Mouse (Mus musculus): ENCODE data around the gene Ccr3. TPM values are rescaled to one million over a fixed set of nuclear protein-coding genes. Genes with fewer than 3 reads are reported as not detected.
A peak's percentile ranks its signal among the peaks of the same experiment; 100 is the strongest.

Ccr3 gene
- polyA plus RNA-seq, 1 experiment from 2014 or later: 0.05 TPM

- no peak overlapping the region for H3K4me3 ChIP-seq (ENCODE audit: control insufficient read depth in 1 of 2, insufficient read depth in 1 of 2, low read depth in 1 of 2, low read length in 2 of 2)
- 69% methylated on average over 2 of the region's 2 CpGs for WGBS
- H3K4me2 ChIP-seq (ENCODE audit: low read length): no peak overlapping the region
- H3K27me3 ChIP-seq (ENCODE audit: control insufficient read depth, insufficient read depth, low read length): no peaks in the 10 kb centered on the region
- no peak overlapping the region for H3K9ac ChIP-seq (ENCODE audit: low read length)
- no peaks in the 10 kb centered on the region for H3K36me3 ChIP-seq (ENCODE audit: control insufficient read depth, insufficient read depth, low read length)
- H3K9me3 ChIP-seq (ENCODE audit: control insufficient read depth, low read length): no peaks in the 10 kb centered on the region
- H3K4me1 ChIP-seq (ENCODE audit: control insufficient read depth in 2 of 2, insufficient read depth in 2 of 2, low read length in 2 of 2): no peaks in the 10 kb centered on the region
- no peak overlapping the region for H3K27ac ChIP-seq (replicated peaks in 1 of 2; ENCODE audit: control insufficient read depth in 1 of 2, insufficient read depth in 1 of 2, low read depth in 2 of 2, low read length in 2 of 2)
- ATAC-seq (ENCODE audit: insufficient number of reproducible peaks, insufficient read depth, low FRiP score, low read depth): no peak
Measured at GRCm38 (mm10) chr9:124014985-124015652, 6.7 kb upstream of the Ccr3 start.

- Histone ChIP-seq H3K9me3 (ENCODE audit: control insufficient read depth, low read length) (no peaks in the 10 kb centered on the region), H3K4me3 (ENCODE audit: control insufficient read depth in 1 of 2, insufficient read depth in 1 of 2, low read depth in 1 of 2, low read length in 2 of 2) (no peak overlapping the region), H3K9ac (ENCODE audit: low read length) (no peak overlapping the region), H3K36me3 (ENCODE audit: control insufficient read depth, insufficient read depth, low read length) (no peaks in the 10 kb centered on the region), H3K4me1 (ENCODE audit: control insufficient read depth in 2 of 2, insufficient read depth in 2 of 2, low read length in 2 of 2) (no peaks in the 10 kb centered on the region), H3K4me2 (ENCODE audit: low read length) (no peak overlapping the region), H3K27ac (replicated peaks in 1 of 2; ENCODE audit: control insufficient read depth in 1 of 2, insufficient read depth in 1 of 2, low read depth in 2 of 2, low read length in 2 of 2) (no peak overlapping the region), H3K27me3 (ENCODE audit: control insufficient read depth, insufficient read depth, low read length) (no peaks in the 10 kb centered on the region)
- no peak for ATAC-seq (ENCODE audit: insufficient number of reproducible peaks, insufficient read depth, low FRiP score, low read depth)
- 58% methylated on average over 2 of the region's 2 CpGs for WGBS
Measured at GRCm38 (mm10) chr9:124016048-124016447, 5.7 kb upstream of the Ccr3 start.

DNA sequence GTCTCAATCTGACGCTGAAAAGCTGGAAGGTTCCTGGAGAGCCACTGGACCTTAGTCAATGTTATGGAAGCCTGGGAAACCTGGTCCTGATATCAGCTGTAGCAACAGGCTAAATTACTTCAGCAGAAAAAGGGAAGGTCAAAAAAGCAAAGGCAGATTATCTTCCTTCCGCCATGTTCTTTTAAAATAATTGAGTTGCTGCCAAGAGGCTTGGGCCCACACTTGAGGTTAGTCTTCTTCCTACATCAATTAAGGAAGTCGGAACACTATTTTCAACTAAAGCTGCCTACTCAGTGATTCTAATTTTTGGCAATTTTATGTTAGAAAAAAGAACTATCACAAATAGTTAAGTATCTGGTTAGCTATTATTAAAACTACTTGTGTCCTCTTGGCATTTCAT lies 1.9 kb upstream of the Ccr3 start:
- H3K4me1 ChIP-seq (ENCODE audit: control insufficient read depth in 2 of 2, insufficient read depth in 2 of 2, low read length in 2 of 2): no peaks in the 10 kb centered on the region
- no peaks in the 10 kb centered on the region for H3K27me3 ChIP-seq (ENCODE audit: control insufficient read depth, insufficient read depth, low read length)
- H3K4me3 ChIP-seq (ENCODE audit: control insufficient read depth in 1 of 2, insufficient read depth in 1 of 2, low read depth in 1 of 2, low read length in 2 of 2): no peak overlapping the region
- 72% methylated on average over 3 of the region's 3 CpGs for WGBS
- no peak overlapping the region for H3K9ac ChIP-seq (ENCODE audit: low read length)
- H3K4me2 ChIP-seq (ENCODE audit: low read length): no peak overlapping the region
- no peaks in the 10 kb centered on the region for H3K9me3 ChIP-seq (ENCODE audit: control insufficient read depth, low read length)
- ATAC-seq (ENCODE audit: insufficient number of reproducible peaks, insufficient read depth, low FRiP score, low read depth): no peak
- no peaks in the 10 kb centered on the region for H3K36me3 ChIP-seq (ENCODE audit: control insufficient read depth, insufficient read depth, low read length)
- H3K27ac ChIP-seq (replicated peaks in 1 of 2; ENCODE audit: control insufficient read depth in 1 of 2, insufficient read depth in 1 of 2, low read depth in 2 of 2, low read length in 2 of 2): no peak overlapping the region

DNA sequence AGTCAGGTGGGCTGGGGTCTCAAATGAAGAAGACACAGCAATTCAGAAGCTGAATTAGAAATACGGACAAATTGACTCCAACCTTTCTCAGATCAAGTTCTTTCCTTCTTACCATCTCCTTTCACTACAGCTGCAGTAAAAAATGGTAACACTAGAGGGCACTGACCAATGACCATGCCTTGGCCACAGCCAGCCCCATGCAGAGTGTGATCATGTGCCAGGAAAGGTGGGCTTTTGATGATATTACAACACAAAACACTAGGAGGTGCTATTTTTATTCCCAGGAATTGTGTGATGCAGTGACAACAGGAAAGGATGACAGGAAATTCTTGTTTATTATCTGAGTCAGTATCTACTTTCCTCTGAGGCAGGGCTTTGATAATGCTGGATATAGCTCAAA lies 11.6 kb downstream of the Ccr3 start:
- Histone ChIP-seq H3K4me2 (ENCODE audit: low read length) (no peak overlapping the region), H3K4me1 (ENCODE audit: control insufficient read depth in 2 of 2, insufficient read depth in 2 of 2, low read length in 2 of 2) (peaks cover 2 to 10% of the 10 kb centered on the region in 2 experiments; a peak in 2 of 4 replicates), H3K9ac (ENCODE audit: low read length) (no peak overlapping the region), H3K27me3 (ENCODE audit: control insufficient read depth, insufficient read depth, low read length) (no peaks in the 10 kb centered on the region), H3K36me3 (ENCODE audit: control insufficient read depth, insufficient read depth, low read length) (no peaks in the 10 kb centered on the region), H3K4me3 (ENCODE audit: control insufficient read depth in 1 of 2, insufficient read depth in 1 of 2, low read depth in 1 of 2, low read length in 2 of 2) (no peak overlapping the region), H3K27ac (replicated peaks in 1 of 2; ENCODE audit: control insufficient read depth in 1 of 2, insufficient read depth in 1 of 2, low read depth in 2 of 2, low read length in 2 of 2) (no peak overlapping the region), H3K9me3 (ENCODE audit: control insufficient read depth, low read length) (no peaks in the 10 kb centered on the region)
- WGBS: 60% methylated on average over 1 of the region's 1 CpGs
- no peak for ATAC-seq (ENCODE audit: insufficient number of reproducible peaks, insufficient read depth, low FRiP score, low read depth)

DNA sequence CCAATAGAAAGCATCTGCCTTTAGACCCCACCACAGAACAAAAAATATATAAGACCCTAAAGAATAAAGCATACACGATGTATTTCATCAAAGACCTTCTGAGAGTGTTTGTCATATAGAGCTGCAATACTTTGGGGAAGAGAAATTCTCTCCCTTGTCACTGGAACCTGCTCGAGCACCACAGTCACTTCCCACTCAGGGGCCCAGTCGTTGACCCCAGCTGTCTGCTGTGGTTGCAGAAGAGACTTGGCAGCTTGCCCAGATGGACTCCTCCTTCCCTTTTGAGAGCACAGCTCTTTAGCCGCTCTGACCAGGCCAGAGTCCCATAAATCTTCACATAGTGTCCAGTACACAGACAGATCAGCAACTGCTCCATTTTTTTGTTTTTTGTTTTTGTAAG lies 15.9 kb downstream of the Ccr3 start:
- Histone ChIP-seq H3K27me3 (ENCODE audit: control insufficient read depth, insufficient read depth, low read length) (no peaks in the 10 kb centered on the region), H3K4me2 (ENCODE audit: low read length) (no peak overlapping the region), H3K4me3 (ENCODE audit: control insufficient read depth in 1 of 2, insufficient read depth in 1 of 2, low read depth in 1 of 2, low read length in 2 of 2) (no peak overlapping the region), H3K4me1 (ENCODE audit: control insufficient read depth in 2 of 2, insufficient read depth in 2 of 2, low read length in 2 of 2) (peaks cover 2 to 10% of the 10 kb centered on the region in 2 experiments; a peak in 2 of 4 replicates), H3K9me3 (ENCODE audit: control insufficient read depth, low read length) (no peaks in the 10 kb centered on the region), H3K36me3 (ENCODE audit: control insufficient read depth, insufficient read depth, low read length) (no peaks in the 10 kb centered on the region), H3K27ac (replicated peaks in 1 of 2; ENCODE audit: control insufficient read depth in 1 of 2, insufficient read depth in 1 of 2, low read depth in 2 of 2, low read length in 2 of 2) (no peak overlapping the region), H3K9ac (ENCODE audit: low read length) (no peak overlapping the region)
- WGBS: 17% methylated on average over 4 of the region's 4 CpGs
- peak; percentile 47; the same call in 1 of the 2 replicates for ATAC-seq (ENCODE audit: insufficient number of reproducible peaks, insufficient read depth, low FRiP score, low read depth)

DNA sequence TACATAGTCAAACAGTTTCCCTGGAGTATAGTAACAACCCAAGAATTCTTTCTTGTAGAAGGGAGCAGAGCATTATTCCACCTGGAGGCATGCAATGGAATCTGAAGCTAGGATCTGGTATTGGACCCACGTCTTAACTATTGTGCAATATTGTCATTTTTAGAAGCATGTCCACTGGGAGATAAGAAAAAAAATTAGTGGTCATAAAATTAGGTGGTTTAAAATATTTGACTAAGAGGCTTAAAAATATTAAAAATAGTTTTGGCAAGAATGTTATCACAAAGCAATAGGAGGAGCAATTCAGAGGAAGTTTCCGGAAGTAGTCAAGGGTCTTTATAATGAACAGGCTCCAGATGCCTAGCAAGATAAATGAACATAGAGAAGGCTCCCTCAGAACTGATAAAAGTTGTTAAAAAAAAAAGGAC lies 16.4 kb downstream of the Ccr3 start:
- no peak overlapping the region for H3K27ac ChIP-seq (replicated peaks in 1 of 2; ENCODE audit: control insufficient read depth in 1 of 2, insufficient read depth in 1 of 2, low read depth in 2 of 2, low read length in 2 of 2)
- H3K4me3 ChIP-seq (ENCODE audit: control insufficient read depth in 1 of 2, insufficient read depth in 1 of 2, low read depth in 1 of 2, low read length in 2 of 2): no peak overlapping the region
- no peak overlapping the region for H3K9ac ChIP-seq (ENCODE audit: low read length)
- H3K9me3 ChIP-seq (ENCODE audit: control insufficient read depth, low read length): no peaks in the 10 kb centered on the region
- no peaks in the 10 kb centered on the region for H3K36me3 ChIP-seq (ENCODE audit: control insufficient read depth, insufficient read depth, low read length)
- no peak overlapping the region for H3K4me2 ChIP-seq (ENCODE audit: low read length)
- H3K27me3 ChIP-seq (ENCODE audit: control insufficient read depth, insufficient read depth, low read length): no peaks in the 10 kb centered on the region
- peaks cover 2 to 10% of the 10 kb centered on the region in 2 experiments; a peak in 2 of 4 replicates for H3K4me1 ChIP-seq (ENCODE audit: control insufficient read depth in 2 of 2, insufficient read depth in 2 of 2, low read length in 2 of 2)
- ATAC-seq (ENCODE audit: insufficient number of reproducible peaks, insufficient read depth, low FRiP score, low read depth): no peak
- whole genome bisulfite sequencing: 44% methylated on average over 2 of the region's 2 CpGs

GRCm38 (mm10) chr9:124038949-124039348 lies 17.2 kb downstream of the Ccr3 start:
- H3K27me3 ChIP-seq (ENCODE audit: control insufficient read depth, insufficient read depth, low read length): no peaks in the 10 kb centered on the region
- H3K9ac ChIP-seq (ENCODE audit: low read length): no peak overlapping the region
- ATAC-seq (ENCODE audit: insufficient number of reproducible peaks, insufficient read depth, low FRiP score, low read depth): no peak
- WGBS: 79% methylated on average over 5 of the region's 5 CpGs
- H3K27ac ChIP-seq (replicated peaks in 1 of 2; ENCODE audit: control insufficient read depth in 1 of 2, insufficient read depth in 1 of 2, low read depth in 2 of 2, low read length in 2 of 2): no peak overlapping the region
- no peak overlapping the region for H3K4me2 ChIP-seq (ENCODE audit: low read length)
- no peak overlapping the region for H3K4me3 ChIP-seq (ENCODE audit: control insufficient read depth in 1 of 2, insufficient read depth in 1 of 2, low read depth in 1 of 2, low read length in 2 of 2)
- peaks cover 2 to 10% of the 10 kb centered on the region in 2 experiments; a peak in 2 of 4 replicates for H3K4me1 ChIP-seq (ENCODE audit: control insufficient read depth in 2 of 2, insufficient read depth in 2 of 2, low read length in 2 of 2)
- no peaks in the 10 kb centered on the region for H3K36me3 ChIP-seq (ENCODE audit: control insufficient read depth, insufficient read depth, low read length)
- H3K9me3 ChIP-seq (ENCODE audit: control insufficient read depth, low read length): no peaks in the 10 kb centered on the region

DNA sequence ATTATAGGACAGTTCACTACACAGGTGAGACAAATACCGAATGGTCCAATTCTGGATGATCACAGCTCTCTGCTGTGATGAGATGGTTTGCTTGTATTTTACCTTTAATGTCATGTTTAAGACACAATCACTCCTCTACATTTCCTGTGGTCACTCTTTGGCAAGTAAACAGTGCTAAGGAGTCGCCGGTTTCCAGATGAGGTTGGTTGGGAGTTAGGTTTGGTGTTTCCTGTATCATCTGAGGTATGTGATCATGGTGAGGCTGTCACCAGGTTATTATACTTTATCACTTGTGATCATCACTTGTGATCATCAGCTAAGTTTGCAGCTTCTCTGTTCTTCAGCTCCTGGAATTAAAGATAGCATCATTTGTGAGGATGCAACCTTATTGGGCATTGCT lies 19.2 kb downstream of the Ccr3 start:
- WGBS: 68% methylated on average over 3 of the region's 3 CpGs
- Histone ChIP-seq H3K27me3 (ENCODE audit: control insufficient read depth, insufficient read depth, low read length) (no peaks in the 10 kb centered on the region), H3K36me3 (ENCODE audit: control insufficient read depth, insufficient read depth, low read length) (no peaks in the 10 kb centered on the region), H3K9ac (ENCODE audit: low read length) (no peak overlapping the region), H3K9me3 (ENCODE audit: control insufficient read depth, low read length) (no peaks in the 10 kb centered on the region), H3K27ac (replicated peaks in 1 of 2; ENCODE audit: control insufficient read depth in 1 of 2, insufficient read depth in 1 of 2, low read depth in 2 of 2, low read length in 2 of 2) (no peak overlapping the region), H3K4me3 (ENCODE audit: control insufficient read depth in 1 of 2, insufficient read depth in 1 of 2, low read depth in 1 of 2, low read length in 2 of 2) (no peak overlapping the region), H3K4me2 (ENCODE audit: low read length) (no peak overlapping the region), H3K4me1 (ENCODE audit: control insufficient read depth in 2 of 2, insufficient read depth in 2 of 2, low read length in 2 of 2) (peaks cover 2 to 10% of the 10 kb centered on the region in 2 experiments; a peak in 2 of 4 replicates)
- no peak for ATAC-seq (ENCODE audit: insufficient number of reproducible peaks, insufficient read depth, low FRiP score, low read depth)

All from heart, embryonic 14.5 days (tissue).